Mouse (Mus musculus) G1E (cell line): ENCODE data around the gene Pi4ka. TPM values are rescaled to one million over a fixed set of nuclear protein-coding genes. Genes with fewer than 3 reads are reported as not detected.

Source experiments
- ATAC-seq: 2 replicates; pipeline ENCODE4 v1.8.0; 2016; ENCODE audit warnings: mild to moderate bottlenecking; ENCODE audit not compliant: insufficient number of reproducible peaks, poor library complexity, low FRiP score, severe bottlenecking; ENCODE audit errors: extremely low read depth
- DNase-seq: peaks from one replicate; pipeline ENCODE4 v3.0.0; 2012; ENCODE audit warnings: low spot score
- H3K27me3 ChIP-seq: 2 replicates; pipeline ENCODE4 v1.6.1; 2012; ENCODE audit warnings: mild to moderate bottlenecking, low read length, inconsistent platforms; ENCODE audit not compliant: insufficient read depth
- H3K36me3 ChIP-seq: replicated peaks from 2 replicates; pipeline ENCODE3; 2012; ENCODE audit warnings: mild to moderate bottlenecking, inconsistent platforms
- H3K4me1 ChIP-seq: 2 replicates; pipeline ENCODE4 v1.6.1; 2012; ENCODE audit warnings: low read depth, low read length, inconsistent platforms, mixed read lengths; ENCODE audit not compliant: insufficient read depth
- H3K4me3 ChIP-seq: 2 replicates; pipeline ENCODE4 v1.5.1; 2012; ENCODE audit warnings: low read depth, mild to moderate bottlenecking, inconsistent platforms, low read length, moderate library complexity, mixed read lengths
- H3K9me3 ChIP-seq: replicated peaks from 2 replicates; pipeline ENCODE4 v1.6.1; 2012; ENCODE audit warnings: inconsistent platforms
- CTCF ChIP-seq: IDR thresholded peaks from 2 replicates; pipeline ENCODE4 v1.5.1; 2012; ENCODE audit warnings: low read depth, low read length, inconsistent platforms, mixed read lengths
- GATA1 ChIP-seq: IDR thresholded peaks from 2 replicates; pipeline ENCODE4 v1.6.1; 2012; ENCODE audit warnings: borderline replicate concordance, low read length, inconsistent platforms, mixed read lengths
- GATA2 ChIP-seq: IDR thresholded peaks from 2 replicates; pipeline ENCODE4 v1.6.1; 2012; ENCODE audit warnings: low read depth, low read length, inconsistent platforms, borderline replicate concordance
- POLR2AphosphoS5 ChIP-seq: IDR thresholded peaks from 2 replicates; pipeline ENCODE4 v1.6.1; 2012; ENCODE audit warnings: low read depth, low read length, inconsistent platforms; ENCODE audit not compliant: insufficient replicate concordance
- TAL1 ChIP-seq: conservative IDR thresholded peaks from 2 replicates; pipeline ENCODE4 v1.6.1; 2012; ENCODE audit warnings: low read depth, low read length, inconsistent platforms, mixed read lengths
- polyA plus RNA-seq: library from polyadenylated mRNA; stranded (reverse); fragments of >175 nt; gene quantifications from 2 replicates; pipeline ENCODE4 v1.2.3, GENCODE M21; 2012
- total RNA-seq, 2 experiments: library from RNA; stranded (forward) in 1 of 2; stranded (reverse) in 1 of 2; fragments of 200-1000 nt in 1 of 2; fragments of >200 nt in 1 of 2; fragmentation: Nextera tagmentation in 1 of 2; gene quantifications; 2 replicates each; pipeline ENCODE4 v1.2.3; 2014 to 2017

Pi4ka gene
- total and polyA plus RNA-seq, 3 experiments = 21.1 to 60.7 (median 59.6) TPM

GRCm38 (mm10) chr16:17409046-17409445 lies 2.9 kb upstream of the Pi4ka start:
- ATAC-seq = no peak
- peaks cover 46% of the 10 kb centered on the region for H3K4me1 ChIP-seq

GRCm38 (mm10) chr16:17406512-17407231 lies 558 bp upstream of the Pi4ka start:
- Histone ChIP-seq H3K9me3 (no peaks in the 10 kb centered on the region), H3K36me3 (peaks cover 43% of the 10 kb centered on the region), H3K4me1 (peaks cover 49% of the 10 kb centered on the region), H3K4me3 (peak overlapping the region; percentile 90), H3K27me3 (no peaks in the 10 kb centered on the region)
- ATAC-seq (no peak), DNase-seq (no peak)
- TF ChIP-seq GATA1 = no peak

More at GRCm38 (mm10) chr16:17409046-17409445, 2.9 kb upstream of the Pi4ka start:
- no peaks in the 10 kb centered on the region for H3K27me3 ChIP-seq
- no peak for DNase-seq
- peaks cover 37% of the 10 kb centered on the region for H3K36me3 ChIP-seq
- H3K4me3 ChIP-seq = no peak overlapping the region
- TF ChIP-seq TAL1 (no peak), GATA1 (no peak), POLR2AphosphoS5 (no peak), CTCF (no peak), GATA2 (no peak)
- H3K9me3 ChIP-seq = no peaks in the 10 kb centered on the region

GRCm38 (mm10) chr16:17405271-17405696 lies 830 bp downstream of the Pi4ka start:
- Histone ChIP-seq H3K4me1 (peaks cover 55% of the 10 kb centered on the region), H3K9me3 (no peaks in the 10 kb centered on the region), H3K4me3 (peak overlapping the region; percentile 90), H3K36me3 (peaks cover 39% of the 10 kb centered on the region), H3K27me3 (no peaks in the 10 kb centered on the region)
- ATAC-seq = peak; percentile 38; the same call in 1 of the 2 replicates
- TF ChIP-seq GATA1 = no peak
- no peak for TF ChIP-seq TAL1
- TF ChIP-seq POLR2AphosphoS5 = no peak
- no peak for TF ChIP-seq CTCF
- no peak for TF ChIP-seq GATA2
- no peak for DNase-seq

GRCm38 (mm10) chr16:17402855-17403254 lies 3.3 kb downstream of the Pi4ka start:
- TF ChIP-seq TAL1 (no peak), CTCF (peak; percentile 42; the same call in 1 of the 2 replicates)
- no peak overlapping the region for H3K4me3 ChIP-seq
- peaks cover 18% of the 10 kb centered on the region for H3K36me3 ChIP-seq
- no peak for DNase-seq
- ATAC-seq = no peak
- no peaks in the 10 kb centered on the region for H3K9me3 ChIP-seq
- H3K4me1 ChIP-seq = peaks cover 37% of the 10 kb centered on the region
- H3K27me3 ChIP-seq = no peaks in the 10 kb centered on the region

GRCm38 (mm10) chr16:17392784-17393183 lies 13.3 kb downstream of the Pi4ka start:
- DNase-seq = no peak
- no peak overlapping the region for H3K4me3 ChIP-seq
- ATAC-seq = no peak

GRCm38 (mm10) chr16:17383594-17384326 lies 22.4 kb downstream of the Pi4ka start:
- DNase-seq = no peak
- Histone ChIP-seq H3K4me1 (no peaks in the 10 kb centered on the region), H3K4me3 (no peak overlapping the region), H3K9me3 (no peaks in the 10 kb centered on the region), H3K36me3 (peaks cover 49% of the 10 kb centered on the region), H3K27me3 (no peaks in the 10 kb centered on the region)
- TF ChIP-seq TAL1 (no peak), GATA2 (no peak), CTCF (no peak), GATA1 (no peak), POLR2AphosphoS5 (no peak)
- ATAC-seq = no peak

More at GRCm38 (mm10) chr16:17392784-17393183, 13.3 kb downstream of the Pi4ka start:
- Histone ChIP-seq H3K36me3 (peaks cover 14% of the 10 kb centered on the region), H3K9me3 (no peaks in the 10 kb centered on the region), H3K27me3 (no peaks in the 10 kb centered on the region), H3K4me1 (no peaks in the 10 kb centered on the region)
- TF ChIP-seq POLR2AphosphoS5 = no peak
